Mouse (Mus musculus) frontal cortex, postnatal 10 days (tissue): ENCODE measurements at regions not wholly inside any gene's neighbourhood (a gene's known extent, or its start where the extent isn't known, plus 50 kb on each side); places are given as distances from the start of the nearest gene placed in this dataset.

ENCODE experiments used
- DNase-seq, 2 experiments: peaks; one replicate each; pipeline ENCODE4 v3.0.0; 2022; ENCODE audit warnings: low spot score in 2 of 2, mixed read lengths in 1 of 2

DNA sequence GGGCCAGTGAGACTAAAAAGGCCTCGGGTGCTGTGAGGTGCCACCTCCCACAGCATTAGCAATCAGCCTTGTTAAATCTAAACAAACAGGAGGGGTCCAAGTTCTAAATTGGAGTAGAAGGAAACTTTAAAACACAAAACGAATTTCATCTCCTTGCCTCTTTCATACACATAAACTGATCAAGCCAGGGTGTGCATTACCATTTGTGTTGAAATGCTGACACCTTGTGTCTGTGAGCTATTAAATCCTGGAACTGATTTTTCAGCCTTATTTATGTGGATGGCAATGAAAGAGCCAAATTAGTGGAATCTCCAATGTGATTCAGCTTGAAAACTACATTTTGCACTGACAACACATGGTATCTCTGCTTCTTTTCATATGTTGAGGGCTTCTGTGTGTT is 114.8 kb downstream of the Pcsk1 start:
- no peak for DNase-seq

DNA sequence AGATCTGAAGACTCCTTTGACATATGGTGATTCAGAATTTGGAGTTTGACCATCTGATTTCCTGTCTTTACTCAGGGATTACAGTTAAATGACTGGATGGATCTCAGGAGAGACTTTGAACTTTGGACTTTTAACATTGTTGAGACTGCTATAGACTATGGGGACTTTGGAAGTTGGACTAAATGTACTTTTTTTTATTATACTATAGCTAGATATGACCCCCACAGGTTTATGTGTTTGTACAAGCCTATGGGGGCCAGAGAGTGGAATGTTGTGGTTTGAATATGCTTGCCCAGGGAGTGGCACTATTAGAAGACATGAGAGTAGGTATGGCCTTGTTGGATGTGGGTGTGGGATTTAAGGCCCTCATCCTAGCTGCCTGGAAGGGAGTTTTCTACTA is 134.3 kb downstream of the Pcsk1 start:
- no peak for DNase-seq

GRCm38 (mm10) chr13:75225581-75226297 is 136.1 kb downstream of the Pcsk1 start:
- DNase-seq = no peak

- peak; percentile 10 to 55 for DNase-seq
Measured at GRCm38 (mm10) chr13:75227616-75228277, 138.1 kb downstream of the Pcsk1 start.

DNA sequence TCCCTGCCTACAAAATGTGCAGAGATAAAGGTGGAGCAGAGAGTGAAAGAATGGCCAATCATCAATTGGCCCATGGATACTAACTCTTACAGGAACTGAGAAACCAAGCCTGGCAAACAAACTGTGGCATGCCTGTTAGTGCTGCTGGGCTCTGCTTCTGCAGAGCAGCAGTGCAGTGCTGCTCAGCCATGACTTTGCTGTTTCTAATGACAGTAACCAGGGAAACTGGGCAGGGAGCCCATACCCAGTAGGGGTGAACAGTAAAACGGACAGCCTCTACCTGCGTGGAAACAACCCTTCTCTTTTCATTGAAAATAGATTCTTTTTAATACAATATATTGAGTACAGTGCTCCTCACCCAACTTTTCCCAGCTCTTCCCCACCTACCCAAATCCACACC is 146.8 kb downstream of the Pcsk1 start:
- no peak for DNase-seq
